Mouse (Mus musculus): ENCODE results near the gene Ppard. TPM values are rescaled to one million over a fixed set of nuclear protein-coding genes. Genes with fewer than 3 reads are reported as not detected.
A peak's percentile ranks its signal among the peaks of the same experiment; 100 is the strongest.

Ppard gene
- 1.1 and 1.5 TPM in 2 replicates for polyA plus RNA-seq (2015; fragmentation: Nextera tagmentation; extraction: Ambion mirVana)

DNA sequence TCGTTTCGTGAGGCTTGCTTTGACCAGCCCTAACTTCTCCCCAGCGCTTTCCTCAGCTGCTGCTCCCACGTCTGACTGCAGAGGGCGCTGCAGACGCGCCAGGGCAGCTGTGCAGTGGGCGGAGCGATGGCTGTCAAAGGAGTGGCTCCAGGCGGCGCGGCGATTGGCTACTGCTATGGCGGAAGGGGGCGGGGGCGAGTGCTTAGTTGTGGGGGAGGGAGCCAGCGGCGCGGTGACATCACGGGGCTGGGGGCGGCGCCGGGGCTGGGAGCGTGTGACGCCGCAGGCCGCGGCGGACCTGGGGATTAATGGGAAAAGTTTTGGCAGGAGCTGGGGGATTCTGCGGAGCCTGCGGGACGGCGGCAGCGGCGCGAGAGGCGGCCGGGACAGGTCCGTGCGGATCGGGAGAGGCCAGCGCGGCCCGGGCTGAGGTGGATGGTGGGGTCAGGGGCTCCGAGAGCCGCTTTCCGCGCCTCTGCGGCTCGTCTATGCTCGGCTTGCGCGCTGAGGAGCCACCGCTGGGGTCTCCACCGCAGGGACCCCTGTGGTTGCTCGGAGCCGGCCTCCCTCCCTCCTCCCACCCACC lies at the start of gene Ppard:
Gene Ppard, plus strand, starts transcription at position 226 of the 586 bp plus-strand sequence.
- peak within 1 kb of the TSS; percentile 82 for H3K27ac ChIP-seq (replicated peaks)
- peaks cover 7% of the 10 kb centered on the region; the same call in 1 of the 2 replicates for H3K36me3 ChIP-seq
- peaks cover 7% of the 10 kb centered on the region for H3K27me3 ChIP-seq (replicated peaks)
- no peaks in the 10 kb centered on the region for H3K9me3 ChIP-seq
- H3K4me1 ChIP-seq = peaks cover 18% of the 10 kb centered on the region
- peak; percentile 89 for ATAC-seq (ENCODE audit: extremely low read depth, insufficient number of reproducible peaks, low FRiP score, low TSS enrichment)
- WGBS = under 1% methylated on average over 47 of the region's 57 CpGs
- H3K9ac ChIP-seq = peak within 1 kb of the TSS; percentile 96
- peak within 1 kb of the TSS; percentile 92 for H3K4me2 ChIP-seq
- H3K4me3 ChIP-seq = peak within 1 kb of the TSS; percentile 85

DNA sequence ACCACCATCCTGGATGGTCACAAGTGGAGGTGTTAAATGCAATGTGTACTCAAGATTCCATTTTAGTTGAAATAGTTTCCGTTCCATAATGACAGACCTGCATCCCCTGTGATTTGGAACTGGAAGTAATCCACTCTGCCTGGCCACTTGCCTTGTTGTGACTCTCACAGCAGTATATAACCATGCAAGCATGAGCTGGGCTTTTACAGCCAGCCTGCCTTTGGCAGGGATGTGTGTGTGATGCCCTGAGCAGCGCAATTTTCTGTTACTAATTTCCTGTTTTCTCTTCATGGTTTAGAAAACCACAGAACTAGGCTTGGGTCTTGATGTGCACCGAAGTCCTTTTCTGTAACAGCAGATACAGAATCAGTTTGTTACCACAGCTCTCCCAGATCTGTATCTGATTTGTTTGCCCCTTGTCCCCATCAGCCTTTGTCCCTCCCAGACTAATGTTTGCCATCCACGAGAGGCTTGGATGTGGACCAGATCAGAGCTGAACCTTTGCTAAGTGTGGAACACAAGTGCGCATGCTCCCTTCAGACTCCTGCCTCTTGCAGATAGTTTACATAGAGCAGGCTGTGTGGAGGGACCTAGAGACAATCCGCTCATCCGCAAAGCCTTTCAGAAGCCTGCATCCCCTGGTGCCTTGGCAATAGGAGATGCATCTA lies 47.4 kb upstream of the Ppard start:
- no peak overlapping the region for H3K27ac ChIP-seq (replicated peaks)
- no peaks in the 10 kb centered on the region for H3K27me3 ChIP-seq (replicated peaks)
- H3K4me3 ChIP-seq = no peak overlapping the region
- H3K36me3 ChIP-seq = peaks cover 6% of the 10 kb centered on the region
- peaks cover 57% of the 10 kb centered on the region for H3K4me1 ChIP-seq
- H3K4me2 ChIP-seq = no peak overlapping the region
- H3K9ac ChIP-seq = no peak overlapping the region
- no peak for ATAC-seq (ENCODE audit: extremely low read depth, insufficient number of reproducible peaks, low FRiP score, low TSS enrichment)
- H3K9me3 ChIP-seq = no peaks in the 10 kb centered on the region
- 59% methylated on average over 7 of the region's 7 CpGs for WGBS

DNA sequence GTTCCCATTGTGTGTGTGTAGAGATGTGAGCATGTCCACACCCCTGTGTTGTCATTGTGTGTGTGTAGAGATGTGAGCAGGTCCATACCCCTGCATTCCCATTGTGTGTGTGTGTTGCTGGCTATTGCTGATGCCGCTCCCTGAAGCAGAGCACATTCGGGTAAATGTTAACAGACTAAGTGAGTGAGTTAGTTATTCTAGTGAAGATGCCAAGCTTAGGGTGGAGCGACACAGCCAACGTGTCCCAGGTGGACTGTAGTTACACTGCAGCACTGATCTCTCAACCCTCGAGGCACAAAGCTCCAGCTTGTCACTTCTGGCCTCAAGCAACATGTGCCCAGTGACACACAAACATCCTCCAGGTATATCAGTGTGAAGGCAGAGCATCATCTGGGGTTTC lies 44.2 kb upstream of the Ppard start:
- H3K4me1 ChIP-seq = peaks cover 25% of the 10 kb centered on the region
- no peak for ATAC-seq (ENCODE audit: extremely low read depth, insufficient number of reproducible peaks, low FRiP score, low TSS enrichment)

DNA sequence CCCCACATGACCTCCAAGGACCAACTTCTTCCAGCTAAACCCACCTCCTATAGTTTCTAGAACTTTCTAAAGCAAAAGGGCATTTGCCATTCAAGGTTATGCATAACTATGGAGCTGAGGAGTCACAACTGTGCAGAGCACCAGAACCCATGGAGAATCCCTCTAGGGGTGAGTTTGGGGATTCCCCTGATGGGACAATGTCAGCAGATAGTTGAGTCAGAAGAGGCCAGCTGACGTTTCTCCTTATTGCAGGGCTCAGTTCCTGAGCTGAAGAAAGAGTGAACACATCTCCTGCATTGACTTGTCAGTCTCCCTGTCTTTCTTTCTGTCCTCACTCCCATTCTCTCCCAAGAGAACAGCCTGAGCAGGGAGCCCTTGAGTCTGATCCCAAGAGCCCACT lies 39.7 kb upstream of the Ppard start:
- Histone ChIP-seq H3K9ac (no peak overlapping the region), H3K9me3 (no peaks in the 10 kb centered on the region), H3K4me1 (no peaks in the 10 kb centered on the region), H3K36me3 (peaks cover 74% of the 10 kb centered on the region), H3K4me3 (no peak overlapping the region), H3K27ac (replicated peaks) (no peak overlapping the region), H3K4me2 (no peak overlapping the region), H3K27me3 (replicated peaks) (no peaks in the 10 kb centered on the region)
- WGBS = 48% methylated on average over 1 of the region's 1 CpGs
- no peak for ATAC-seq (ENCODE audit: extremely low read depth, insufficient number of reproducible peaks, low FRiP score, low TSS enrichment)

More for the DNA sequence above, 44.2 kb upstream of the Ppard start:
- no peak overlapping the region for H3K4me2 ChIP-seq
- H3K27ac ChIP-seq (replicated peaks) = no peak overlapping the region
- H3K36me3 ChIP-seq = peaks cover 37% of the 10 kb centered on the region
- H3K27me3 ChIP-seq (replicated peaks) = no peaks in the 10 kb centered on the region
- 80% methylated on average over 5 of the region's 5 CpGs for WGBS
- H3K9me3 ChIP-seq = no peaks in the 10 kb centered on the region
- H3K4me3 ChIP-seq = no peak overlapping the region
- no peak overlapping the region for H3K9ac ChIP-seq

DNA sequence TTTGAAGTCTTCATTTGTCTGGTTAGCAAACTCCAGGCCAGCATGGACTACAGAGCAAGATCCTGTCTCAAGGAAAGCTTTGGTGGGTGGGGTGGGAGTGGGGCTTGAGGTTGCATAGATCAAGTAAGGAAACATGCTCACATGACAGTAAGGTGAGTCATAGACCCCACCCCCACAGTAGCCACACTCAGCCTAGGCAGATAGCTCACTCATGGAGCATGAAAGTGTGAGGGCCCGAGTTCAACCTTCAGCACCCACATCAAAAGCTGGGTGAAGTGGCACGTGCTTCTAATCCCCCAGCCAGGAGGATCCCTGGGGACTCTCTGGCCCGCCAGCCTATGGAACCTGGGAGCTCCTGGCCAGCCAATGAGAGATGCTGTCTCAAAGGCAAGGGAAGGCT lies 38.9 kb upstream of the Ppard start:
- H3K27ac ChIP-seq (replicated peaks) = no peak overlapping the region
- H3K4me2 ChIP-seq = no peak overlapping the region
- no peaks in the 10 kb centered on the region for H3K9me3 ChIP-seq
- no peak overlapping the region for H3K9ac ChIP-seq
- H3K4me3 ChIP-seq = no peak overlapping the region
- ATAC-seq (ENCODE audit: extremely low read depth, insufficient number of reproducible peaks, low FRiP score, low TSS enrichment) = no peak
- H3K4me1 ChIP-seq = no peaks in the 10 kb centered on the region
- no peaks in the 10 kb centered on the region for H3K27me3 ChIP-seq (replicated peaks)
- WGBS = 71% methylated on average over 3 of the region's 3 CpGs
- H3K36me3 ChIP-seq = peaks cover 82% of the 10 kb centered on the region

DNA sequence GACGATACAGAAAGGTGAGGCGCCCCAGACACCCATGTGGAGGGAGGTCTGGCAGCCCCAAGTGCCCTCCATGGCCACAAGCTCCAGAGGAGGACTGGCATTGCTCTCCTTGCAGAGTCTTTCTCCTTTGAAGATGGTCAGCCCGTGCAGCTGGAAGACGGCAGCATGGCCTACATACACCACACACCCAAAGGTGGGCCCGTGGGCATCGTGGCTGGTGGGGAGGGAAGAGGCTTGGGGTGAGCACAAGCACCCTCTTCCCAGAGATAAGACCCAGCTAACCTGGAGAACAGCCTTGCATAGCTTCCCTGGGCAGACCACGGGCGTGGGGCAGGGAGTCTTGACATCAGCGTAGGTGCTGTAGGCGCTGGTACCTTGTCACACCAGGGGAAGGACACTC lies 37.5 kb upstream of the Ppard start:
- 87% methylated on average over 10 of the region's 10 CpGs for WGBS
- no peaks in the 10 kb centered on the region for H3K9me3 ChIP-seq
- H3K27ac ChIP-seq (replicated peaks) = no peak overlapping the region
- no peak overlapping the region for H3K9ac ChIP-seq
- no peak for ATAC-seq (ENCODE audit: extremely low read depth, insufficient number of reproducible peaks, low FRiP score, low TSS enrichment)
- no peaks in the 10 kb centered on the region for H3K27me3 ChIP-seq (replicated peaks)
- H3K36me3 ChIP-seq = peaks cover 88% of the 10 kb centered on the region
- H3K4me3 ChIP-seq = no peak overlapping the region
- H3K4me2 ChIP-seq = no peak overlapping the region
- no peaks in the 10 kb centered on the region for H3K4me1 ChIP-seq

DNA sequence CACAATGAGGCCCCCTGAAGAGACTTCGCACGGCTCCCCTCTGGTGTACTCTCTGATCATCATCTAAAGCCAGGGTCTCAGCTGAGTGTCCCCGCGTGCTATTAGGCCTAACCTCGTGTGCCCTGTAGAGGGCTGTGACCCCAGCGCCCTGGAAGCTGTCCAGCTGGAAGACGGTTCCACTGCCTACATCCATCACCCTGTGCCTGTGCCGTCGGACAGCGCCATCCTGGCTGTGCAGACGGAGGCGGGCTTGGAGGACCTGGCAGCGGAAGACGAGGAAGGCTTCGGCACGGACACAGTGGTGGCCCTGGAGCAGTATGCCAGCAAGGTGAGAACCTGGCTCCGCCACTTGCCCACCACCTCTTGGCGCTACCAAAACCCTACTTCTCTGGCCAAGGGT lies 34.9 kb upstream of the Ppard start:
- WGBS = 75% methylated on average over 18 of the region's 18 CpGs
- Histone ChIP-seq H3K27me3 (replicated peaks) (no peaks in the 10 kb centered on the region), H3K9ac (no peak overlapping the region), H3K4me2 (no peak overlapping the region), H3K4me3 (no peak overlapping the region), H3K27ac (replicated peaks) (no peak overlapping the region), H3K36me3 (peaks cover 90% of the 10 kb centered on the region), H3K4me1 (no peaks in the 10 kb centered on the region), H3K9me3 (no peaks in the 10 kb centered on the region)
- ATAC-seq (ENCODE audit: extremely low read depth, insufficient number of reproducible peaks, low FRiP score, low TSS enrichment) = no peak

DNA sequence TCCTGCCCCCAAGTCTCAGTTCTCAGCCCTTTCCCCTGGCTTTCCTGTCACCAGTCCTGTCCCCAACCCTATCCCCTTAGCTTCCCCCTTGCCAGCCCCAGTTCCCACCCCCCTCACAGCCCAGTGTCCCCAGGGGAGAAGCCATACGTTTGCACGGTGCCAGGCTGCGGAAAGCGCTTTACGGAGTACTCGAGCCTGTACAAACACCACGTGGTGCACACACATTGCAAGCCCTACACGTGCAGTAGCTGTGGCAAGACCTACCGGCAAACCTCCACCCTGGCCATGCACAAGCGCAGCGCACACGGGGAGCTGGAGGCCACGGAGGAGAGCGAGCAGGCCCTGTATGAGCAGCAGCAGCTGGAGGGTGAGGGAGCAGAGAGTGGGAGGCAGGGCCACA lies 30.5 kb upstream of the Ppard start:
- Histone ChIP-seq H3K27me3 (replicated peaks) (no peaks in the 10 kb centered on the region), H3K36me3 (peaks cover 68% of the 10 kb centered on the region), H3K4me3 (no peak overlapping the region), H3K9me3 (no peaks in the 10 kb centered on the region), H3K9ac (no peak overlapping the region), H3K4me2 (no peak overlapping the region), H3K27ac (replicated peaks) (no peak overlapping the region), H3K4me1 (peaks cover 8% of the 10 kb centered on the region)
- WGBS = 78% methylated on average over 14 of the region's 14 CpGs
- ATAC-seq (ENCODE audit: extremely low read depth, insufficient number of reproducible peaks, low FRiP score, low TSS enrichment) = no peak

DNA sequence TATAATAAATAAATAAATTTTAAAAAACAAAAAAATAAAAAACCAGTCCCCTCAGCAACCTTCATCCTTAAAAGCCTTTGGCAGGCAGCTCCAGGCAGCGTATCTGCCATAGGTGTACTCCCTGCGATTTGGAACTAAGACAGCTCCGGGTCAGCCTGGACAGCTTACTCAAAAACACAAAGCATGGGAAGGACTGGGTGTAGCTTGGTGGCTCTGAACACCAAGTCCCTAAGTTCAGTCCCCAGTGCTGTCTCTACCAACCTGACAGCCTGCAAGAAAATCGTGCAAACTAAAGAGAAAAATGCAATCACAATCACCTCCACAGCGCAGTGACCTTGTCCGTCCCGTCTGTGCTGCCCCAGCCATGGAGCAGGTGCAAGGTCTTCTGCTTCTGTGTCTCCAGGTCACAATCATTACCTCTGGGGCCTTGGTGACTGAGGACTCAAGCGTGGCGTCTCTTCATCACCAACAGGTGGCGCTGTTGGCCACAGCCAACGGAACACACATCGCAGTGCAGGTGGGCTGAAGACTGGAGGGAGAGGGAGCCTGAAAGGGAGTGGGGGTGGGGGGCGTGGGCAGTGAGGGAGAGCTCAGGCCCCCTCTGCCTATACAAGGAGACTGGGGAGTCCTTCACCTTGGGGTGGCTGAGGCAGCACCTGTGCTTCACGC lies 28.3 kb upstream of the Ppard start:
- Histone ChIP-seq H3K9ac (no peak overlapping the region), H3K27ac (replicated peaks) (no peak overlapping the region), H3K4me1 (peaks cover 19% of the 10 kb centered on the region), H3K36me3 (peaks cover 49% of the 10 kb centered on the region), H3K9me3 (no peaks in the 10 kb centered on the region), H3K27me3 (replicated peaks) (0 out of 2 replicates have a peak, but pooled peaks cover 3% of the 10 kb centered on the region), H3K4me2 (no peak overlapping the region), H3K4me3 (no peak overlapping the region)
- 39% methylated on average over 14 of the region's 14 CpGs for WGBS
- no peak for ATAC-seq (ENCODE audit: extremely low read depth, insufficient number of reproducible peaks, low FRiP score, low TSS enrichment)

DNA sequence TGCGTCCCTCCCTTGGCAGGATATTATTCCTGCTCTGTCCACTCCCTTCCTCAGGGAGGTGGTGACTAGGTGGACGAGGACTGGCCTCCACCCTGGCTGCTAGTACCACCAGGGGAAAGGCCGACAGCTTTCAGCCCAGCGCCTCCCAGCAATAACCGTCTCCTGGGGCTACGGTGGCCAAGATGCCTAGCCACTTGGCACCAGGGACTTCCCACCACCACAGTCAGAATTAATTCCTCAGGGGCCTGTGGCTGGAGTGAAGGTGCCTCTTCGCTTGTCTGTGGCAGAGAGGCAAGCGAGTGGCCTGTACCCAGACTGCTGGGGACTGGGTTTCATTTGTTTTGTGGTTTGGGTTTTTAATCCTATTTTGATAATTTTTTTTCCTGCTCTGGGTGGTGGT lies 27.1 kb upstream of the Ppard start:
- WGBS = 87% methylated on average over 8 of the region's 8 CpGs

DNA sequence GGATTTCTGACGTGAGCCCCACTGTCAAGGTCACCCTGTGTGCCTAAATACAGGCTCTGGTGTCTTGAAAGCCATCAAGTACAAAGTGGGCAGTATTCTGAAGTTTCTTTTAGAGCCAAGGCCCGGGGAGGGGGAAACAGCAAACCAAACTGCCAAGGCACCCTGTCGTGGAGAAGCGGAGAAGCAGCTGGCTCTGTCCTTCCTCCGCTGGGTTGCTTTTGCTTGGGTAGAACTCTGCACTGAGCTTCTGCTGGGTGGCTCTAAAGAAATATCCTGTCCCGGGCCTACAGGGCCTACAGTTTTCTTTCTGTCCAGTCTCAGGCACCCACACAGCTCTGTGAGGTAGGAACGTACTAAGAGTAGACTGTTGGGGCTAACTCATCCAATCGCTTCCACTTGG lies 25.4 kb upstream of the Ppard start:
- peak overlapping the region; percentile 76 for H3K27ac ChIP-seq (replicated peaks)
- peaks cover 21% of the 10 kb centered on the region for H3K36me3 ChIP-seq
- 57% methylated on average over 8 of the region's 8 CpGs for WGBS
- H3K4me3 ChIP-seq = no peak overlapping the region
- no peaks in the 10 kb centered on the region for H3K9me3 ChIP-seq
- peak overlapping the region; percentile 72 for H3K4me2 ChIP-seq
- no peak for ATAC-seq (ENCODE audit: extremely low read depth, insufficient number of reproducible peaks, low FRiP score, low TSS enrichment)
- 0 out of 2 replicates have a peak, but pooled peaks cover 3% of the 10 kb centered on the region for H3K27me3 ChIP-seq (replicated peaks)
- peaks cover 19% of the 10 kb centered on the region for H3K4me1 ChIP-seq
- peak overlapping the region; percentile 77 for H3K9ac ChIP-seq

More for the DNA sequence above, 27.1 kb upstream of the Ppard start:
- peaks cover 19% of the 10 kb centered on the region for H3K4me1 ChIP-seq
- H3K27ac ChIP-seq (replicated peaks) = no peak overlapping the region
- H3K9ac ChIP-seq = no peak overlapping the region
- H3K27me3 ChIP-seq (replicated peaks) = 0 out of 2 replicates have a peak, but pooled peaks cover 3% of the 10 kb centered on the region
- H3K4me2 ChIP-seq = no peak overlapping the region
- no peak overlapping the region for H3K4me3 ChIP-seq
- H3K9me3 ChIP-seq = no peaks in the 10 kb centered on the region
- H3K36me3 ChIP-seq = peaks cover 38% of the 10 kb centered on the region
- no peak for ATAC-seq (ENCODE audit: extremely low read depth, insufficient number of reproducible peaks, low FRiP score, low TSS enrichment)
